Mouse (Mus musculus) hindbrain, embryonic 10.5 days (tissue): ENCODE data around the gene Cep152. TPM values are rescaled to one million over a fixed set of nuclear protein-coding genes. Genes with fewer than 3 reads are reported as not detected.
A peak's percentile ranks its signal among the peaks of the same experiment; 100 is the strongest.

Source experiments
- DNase-seq: peaks from one replicate; pipeline ENCODE4 v3.0.0-alpha.2; 2017; ENCODE audit warnings: low spot score
- H3K27ac ChIP-seq: fragments of 300-500 bp; sonication (generic); 2 replicates; pipeline ENCODE4 v1.5.1; 2016; ENCODE audit warnings: mild to moderate bottlenecking, moderate library complexity
- H3K27me3 ChIP-seq: fragments of 300-500 bp; sonication (generic); 2 replicates; pipeline ENCODE4 v1.6.1; 2016; ENCODE audit warnings: mild to moderate bottlenecking; ENCODE audit not compliant: poor library complexity, insufficient read depth, severe bottlenecking
- H3K36me3 ChIP-seq: fragments of 300-500 bp; sonication (generic); 2 replicates; pipeline ENCODE4 v1.6.1; 2016; ENCODE audit warnings: mild to moderate bottlenecking, moderate library complexity
- H3K4me1 ChIP-seq: fragments of 300-500 bp; sonication (generic); replicated peaks from 2 replicates; pipeline ENCODE4 v1.6.1; 2016; ENCODE audit warnings: mild to moderate bottlenecking
- H3K4me3 ChIP-seq: fragments of 300-500 bp; sonication (generic); 2 replicates; pipeline ENCODE4 v1.5.1; 2016; ENCODE audit warnings: mild to moderate bottlenecking, moderate library complexity
- H3K9me3 ChIP-seq: fragments of 300-500 bp; sonication (generic); 2 replicates; pipeline ENCODE4 v1.6.1; 2016; ENCODE audit warnings: mild to moderate bottlenecking, moderate library complexity
- WGBS: fragments of 180-500 bp; shearing (Covaris S2); methylation state at CpG from one replicate; pipeline ENCODE4 v1.1.7; 2016; 5-methylcytosine and 5-hydroxymethylcytosine counted together
- polyA plus RNA-seq: library from polyadenylated mRNA; unstranded; fragments of >200 nt; fragmentation: Nextera tagmentation; extraction: Ambion mirVana; gene quantifications from 2 replicates; pipeline ENCODE4 v1.2.1, GENCODE M21; 2016

The Cep152 gene
- polyA plus RNA-seq, 1 experiment from 2014 or later: 8.5 TPM

GRCm38 (mm10) chr2:125620213-125620907 lies 4.6 kb downstream of the Cep152 start:
- H3K27ac ChIP-seq: peak overlapping the region; percentile 71; the same call in 1 of the 2 replicates
- WGBS: 58% methylated on average over 25 of the region's 25 CpGs
- H3K4me3 ChIP-seq: no peak overlapping the region; the same call in 1 of the 2 replicates
- no peaks in the 10 kb centered on the region for H3K9me3 ChIP-seq
- no peaks in the 10 kb centered on the region for H3K27me3 ChIP-seq
- H3K4me1 ChIP-seq: peaks cover 34% of the 10 kb centered on the region
- H3K36me3 ChIP-seq: peaks cover 54% of the 10 kb centered on the region
- peak; percentile 51 for DNase-seq

GRCm38 (mm10) chr2:125615858-125616424 lies 9.0 kb downstream of the Cep152 start:
- Histone ChIP-seq H3K36me3 (peaks cover 97% of the 10 kb centered on the region), H3K4me3 (no peak overlapping the region), H3K9me3 (no peaks in the 10 kb centered on the region), H3K27ac (no peak overlapping the region), H3K4me1 (peaks cover 8% of the 10 kb centered on the region), H3K27me3 (no peaks in the 10 kb centered on the region)
- DNase-seq: no peak
- 90% methylated on average over 8 of the region's 8 CpGs for WGBS

- no peak for DNase-seq
- H3K9me3 ChIP-seq: no peaks in the 10 kb centered on the region
- H3K4me1 ChIP-seq: peaks cover 4% of the 10 kb centered on the region
- 93% methylated on average over 7 of the region's 7 CpGs for WGBS
- H3K4me3 ChIP-seq: no peak overlapping the region
- H3K36me3 ChIP-seq: peaks cover 98% of the 10 kb centered on the region
- no peak overlapping the region for H3K27ac ChIP-seq
- H3K27me3 ChIP-seq: no peaks in the 10 kb centered on the region
These were observed 9.5 kb downstream of the Cep152 start for GRCm38 (mm10) chr2:125615440-125615839.

- WGBS: 87% methylated on average over 17 of the region's 17 CpGs
- peaks cover 97% of the 10 kb centered on the region for H3K36me3 ChIP-seq
These were observed 18.6 kb downstream of the Cep152 start for GRCm38 (mm10) chr2:125606220-125606845.

GRCm38 (mm10) chr2:125604646-125605045 lies 20.3 kb downstream of the Cep152 start:
- Histone ChIP-seq H3K27me3 (no peaks in the 10 kb centered on the region), H3K27ac (no peak overlapping the region), H3K4me1 (no peaks in the 10 kb centered on the region), H3K4me3 (no peak overlapping the region), H3K9me3 (no peaks in the 10 kb centered on the region), H3K36me3 (peaks cover 98% of the 10 kb centered on the region)
- peak; percentile 41 for DNase-seq
- 78% methylated on average over 7 of the region's 7 CpGs for WGBS

More at GRCm38 (mm10) chr2:125606220-125606845, 18.6 kb downstream of the Cep152 start:
- no peak overlapping the region for H3K4me3 ChIP-seq
- H3K4me1 ChIP-seq: no peaks in the 10 kb centered on the region
- no peak for DNase-seq
- no peaks in the 10 kb centered on the region for H3K9me3 ChIP-seq
- no peak overlapping the region for H3K27ac ChIP-seq
- no peaks in the 10 kb centered on the region for H3K27me3 ChIP-seq

- no peak for DNase-seq
- WGBS: 92% methylated on average over 3 of the region's 3 CpGs
- Histone ChIP-seq H3K36me3 (peaks cover 98% of the 10 kb centered on the region), H3K4me3 (no peak overlapping the region), H3K9me3 (no peaks in the 10 kb centered on the region), H3K4me1 (no peaks in the 10 kb centered on the region), H3K27me3 (no peaks in the 10 kb centered on the region), H3K27ac (no peak overlapping the region)
These were observed 21.9 kb downstream of the Cep152 start for GRCm38 (mm10) chr2:125602970-125603369.

GRCm38 (mm10) chr2:125598958-125599357 lies 26.0 kb downstream of the Cep152 start:
- DNase-seq: no peak
- Histone ChIP-seq H3K4me3 (no peak overlapping the region), H3K27me3 (no peaks in the 10 kb centered on the region), H3K27ac (no peak overlapping the region), H3K4me1 (no peaks in the 10 kb centered on the region), H3K36me3 (peaks cover 96% of the 10 kb centered on the region), H3K9me3 (no peaks in the 10 kb centered on the region)
- 78% methylated on average over 4 of the region's 4 CpGs for WGBS

- Histone ChIP-seq H3K9me3 (no peaks in the 10 kb centered on the region), H3K4me1 (no peaks in the 10 kb centered on the region), H3K4me3 (no peak overlapping the region), H3K36me3 (peaks cover 96% of the 10 kb centered on the region), H3K27me3 (no peaks in the 10 kb centered on the region), H3K27ac (no peak overlapping the region)
- no peak for DNase-seq
- 73% methylated on average over 6 of the region's 6 CpGs for WGBS
These were observed 26.7 kb downstream of the Cep152 start for GRCm38 (mm10) chr2:125598251-125598650.

GRCm38 (mm10) chr2:125594786-125595185 lies 30.1 kb downstream of the Cep152 start:
- 85% methylated on average over 12 of the region's 12 CpGs for WGBS
- no peaks in the 10 kb centered on the region for H3K27me3 ChIP-seq
- no peaks in the 10 kb centered on the region for H3K9me3 ChIP-seq
- H3K27ac ChIP-seq: no peak overlapping the region
- H3K4me3 ChIP-seq: no peak overlapping the region
- no peaks in the 10 kb centered on the region for H3K4me1 ChIP-seq
- DNase-seq: no peak
- H3K36me3 ChIP-seq: peaks cover 95% of the 10 kb centered on the region

- H3K27ac ChIP-seq: no peak overlapping the region
- peaks cover 95% of the 10 kb centered on the region for H3K36me3 ChIP-seq
- no peak overlapping the region for H3K4me3 ChIP-seq
- no peaks in the 10 kb centered on the region for H3K4me1 ChIP-seq
- no peak for DNase-seq
- no peaks in the 10 kb centered on the region for H3K9me3 ChIP-seq
- WGBS: 86% methylated on average over 6 of the region's 6 CpGs
- no peaks in the 10 kb centered on the region for H3K27me3 ChIP-seq
These were observed 30.8 kb downstream of the Cep152 start for GRCm38 (mm10) chr2:125594072-125594471.

- H3K9me3 ChIP-seq: no peaks in the 10 kb centered on the region
- peaks cover 99% of the 10 kb centered on the region for H3K36me3 ChIP-seq
- no peak overlapping the region for H3K4me3 ChIP-seq
- H3K27ac ChIP-seq: no peak overlapping the region
- no peaks in the 10 kb centered on the region for H3K27me3 ChIP-seq
- no peaks in the 10 kb centered on the region for H3K4me1 ChIP-seq
- no peak for DNase-seq
- WGBS: 92% methylated on average over 4 of the region's 4 CpGs
These were observed 33.0 kb downstream of the Cep152 start for GRCm38 (mm10) chr2:125591895-125592294.

- H3K9me3 ChIP-seq: no peaks in the 10 kb centered on the region
- 96% methylated on average over 12 of the region's 12 CpGs for WGBS
- H3K4me3 ChIP-seq: no peak overlapping the region
- no peaks in the 10 kb centered on the region for H3K4me1 ChIP-seq
- H3K36me3 ChIP-seq: peaks cover 99% of the 10 kb centered on the region
- H3K27me3 ChIP-seq: no peaks in the 10 kb centered on the region
- H3K27ac ChIP-seq: no peak overlapping the region
- no peak for DNase-seq
These were observed 35.6 kb downstream of the Cep152 start for GRCm38 (mm10) chr2:125589287-125589686.

GRCm38 (mm10) chr2:125581081-125581480 lies 43.8 kb downstream of the Cep152 start:
- H3K27ac ChIP-seq: no peak overlapping the region
- H3K4me3 ChIP-seq: no peak overlapping the region
- no peaks in the 10 kb centered on the region for H3K9me3 ChIP-seq
- DNase-seq: no peak
- 91% methylated on average over 5 of the region's 5 CpGs for WGBS
- no peaks in the 10 kb centered on the region for H3K27me3 ChIP-seq
- no peaks in the 10 kb centered on the region for H3K4me1 ChIP-seq
- H3K36me3 ChIP-seq: peaks cover 99% of the 10 kb centered on the region
